Mouse (Mus musculus): ENCODE measurements around the gene Gm2974. TPM values are rescaled to one million over a fixed set of nuclear protein-coding genes. Genes with fewer than 3 reads are reported as not detected.
"Not testable (repeated sequence)": the region's sequence is repeated elsewhere in the genome, so short reads cannot be mapped to it uniquely, and the experiment has no call there.

The Gm2974 gene
- polyA plus RNA-seq (2012; rRNA removed), result not detected in 2 replicates

- H3K27me3 ChIP-seq (ENCODE audit: control insufficient read depth, insufficient read depth, low read length); H3K36me3 ChIP-seq (ENCODE audit: control insufficient read depth, insufficient read depth, low read length); H3K27ac ChIP-seq (ENCODE audit: insufficient read depth, low read depth, low read length); H3K4me3 ChIP-seq (ENCODE audit: low read depth, low read length); H3K4me1 ChIP-seq (ENCODE audit: control insufficient read depth, insufficient read depth, insufficient read length, low read length): not testable (repeated sequence)
- WGBS, result 9% methylated on average over 47 of the region's 59 CpGs
Measured at GRCm38 (mm10) chr14:4182491-4183210, at the start of gene Gm2974. Gene Gm2974 (plus strand): TSS chr14:4182576.

- not testable (repeated sequence) for H3K27me3 ChIP-seq (ENCODE audit: control insufficient read depth, insufficient read depth, low read length); H3K36me3 ChIP-seq (ENCODE audit: control insufficient read depth, insufficient read depth, low read length); H3K4me3 ChIP-seq (ENCODE audit: low read depth, low read length); H3K27ac ChIP-seq (ENCODE audit: insufficient read depth, low read depth, low read length); H3K4me1 ChIP-seq (ENCODE audit: control insufficient read depth, insufficient read depth, insufficient read length, low read length)
- 61% methylated on average over 4 of the region's 4 CpGs for WGBS
Measured at GRCm38 (mm10) chr14:4141646-4142045, 40.7 kb upstream of the Gm2974 start.

GRCm38 (mm10) chr14:4164730-4165129, 17.6 kb upstream of the Gm2974 start, which contains the start of gene Gm3127:
Gene Gm3127 (plus strand): TSS chr14:4165030.
- not testable (repeated sequence) for H3K27ac ChIP-seq (ENCODE audit: insufficient read depth, low read depth, low read length); H3K4me1 ChIP-seq (ENCODE audit: control insufficient read depth, insufficient read depth, insufficient read length, low read length); H3K36me3 ChIP-seq (ENCODE audit: control insufficient read depth, insufficient read depth, low read length); H3K27me3 ChIP-seq (ENCODE audit: control insufficient read depth, insufficient read depth, low read length); H3K4me3 ChIP-seq (ENCODE audit: low read depth, low read length)
- WGBS, result 64% methylated on average over 1 of the region's 2 CpGs

GRCm38 (mm10) chr14:4182030-4182429, 346 bp upstream of the Gm2974 start:
- H3K27ac ChIP-seq (ENCODE audit: insufficient read depth, low read depth, low read length); H3K4me3 ChIP-seq (ENCODE audit: low read depth, low read length); H3K36me3 ChIP-seq (ENCODE audit: control insufficient read depth, insufficient read depth, low read length); H3K4me1 ChIP-seq (ENCODE audit: control insufficient read depth, insufficient read depth, insufficient read length, low read length); H3K27me3 ChIP-seq (ENCODE audit: control insufficient read depth, insufficient read depth, low read length): not testable (repeated sequence)
- 3% methylated on average over 14 of the region's 14 CpGs for WGBS

GRCm38 (mm10) chr14:4183375-4183774, 999 bp downstream of the Gm2974 start:
- 23% methylated on average over 8 of the region's 10 CpGs for WGBS
- H3K36me3 ChIP-seq (ENCODE audit: control insufficient read depth, insufficient read depth, low read length), result not testable (repeated sequence)

GRCm38 (mm10) chr14:4249331-4249730, 67.0 kb downstream of the Gm2974 start, which contains the start of gene Gm3138:
Gene Gm3138 (plus strand): TSS chr14:4249631.
- no CpG with 5 or more reads among the region's 2 CpGs for WGBS
- not testable (repeated sequence) for H3K4me3 ChIP-seq (ENCODE audit: low read depth, low read length); H3K27ac ChIP-seq (ENCODE audit: insufficient read depth, low read depth, low read length); H3K36me3 ChIP-seq (ENCODE audit: control insufficient read depth, insufficient read depth, low read length); H3K4me1 ChIP-seq (ENCODE audit: control insufficient read depth, insufficient read depth, insufficient read length, low read length); H3K27me3 ChIP-seq (ENCODE audit: control insufficient read depth, insufficient read depth, low read length)

More at GRCm38 (mm10) chr14:4183375-4183774, 999 bp downstream of the Gm2974 start:
- not testable (repeated sequence) for H3K4me3 ChIP-seq (ENCODE audit: low read depth, low read length); H3K27me3 ChIP-seq (ENCODE audit: control insufficient read depth, insufficient read depth, low read length); H3K27ac ChIP-seq (ENCODE audit: insufficient read depth, low read depth, low read length); H3K4me1 ChIP-seq (ENCODE audit: control insufficient read depth, insufficient read depth, insufficient read length, low read length)

Other genes starting within 250 kb of the Gm2974 start
- not detected in 2 replicates for gene Gm3095, start 219.0 kb upstream of the Gm2974 start, polyA plus RNA-seq (2012; rRNA removed)
- not detected in 2 replicates for gene Gm3099, start 184.2 kb upstream of the Gm2974 start, polyA plus RNA-seq (2012; rRNA removed)
- not detected in 2 replicates for gene Gm5796, start 158.6 kb upstream of the Gm2974 start, polyA plus RNA-seq (2012; rRNA removed)
- not detected in 2 replicates for gene Gm3115, start 98.5 kb upstream of the Gm2974 start, polyA plus RNA-seq (2012; rRNA removed)
- gene Gm8108, start 72.0 kb upstream of the Gm2974 start, polyA plus RNA-seq (2012; rRNA removed), result not detected in 2 replicates
- not detected in 2 replicates for gene Gm3127, start 17.5 kb upstream of the Gm2974 start, polyA plus RNA-seq (2012; rRNA removed)
- not detected in 2 replicates for gene Gm3138, start 67.1 kb downstream of the Gm2974 start, polyA plus RNA-seq (2012; rRNA removed)
- not detected in 2 replicates for gene Gm3149, start 134.7 kb downstream of the Gm2974 start, polyA plus RNA-seq (2012; rRNA removed)
- not detected in 2 replicates for gene 2610042L04Rik, start 152.2 kb downstream of the Gm2974 start, polyA plus RNA-seq (2012; rRNA removed)
- not detected in 2 replicates for gene Gm3159, start 214.9 kb downstream of the Gm2974 start, polyA plus RNA-seq (2012; rRNA removed)
- not detected in 2 replicates for gene Gm3164, start 232.9 kb downstream of the Gm2974 start, polyA plus RNA-seq (2012; rRNA removed)
- not detected in 2 replicates for gene Gm3173, start 248.4 kb downstream of the Gm2974 start, polyA plus RNA-seq (2012; rRNA removed)